Mouse (Mus musculus): Measurements from ENCODE around the gene Hpdl. TPM values are rescaled to one million over a fixed set of nuclear protein-coding genes. Genes with fewer than 3 reads are reported as not detected.
"Not testable (repeated sequence)": the region's sequence is repeated elsewhere in the genome, so short reads cannot be mapped to it uniquely, and the experiment has no call there.

The Hpdl gene
- polyA plus RNA-seq (2015; fragmentation: Nextera tagmentation; extraction: Ambion mirVana): 0.59 and 0.73 TPM in 2 replicates

DNA sequence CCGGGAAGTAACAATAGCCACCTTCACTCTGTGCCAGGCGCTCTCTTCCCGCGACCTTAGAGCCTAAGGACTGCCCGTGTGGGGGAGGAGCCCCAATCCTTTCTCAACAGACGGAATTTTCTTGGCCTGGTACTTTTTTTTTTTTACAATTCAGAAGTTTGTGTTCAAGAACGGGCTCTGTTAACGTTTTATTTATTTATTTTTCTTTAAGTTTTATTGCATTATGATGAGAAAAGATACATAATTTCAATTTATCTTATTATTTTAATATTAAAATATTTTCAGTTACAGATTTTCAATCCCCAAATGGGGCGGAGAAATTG lies at the start of gene Hpdl:
TSS of gene Hpdl (minus strand) at position 14 of the 323 bp plus-strand sequence.
- WGBS: 15% methylated on average over 9 of the region's 9 CpGs
- H3K9ac ChIP-seq (replicated peaks): peak within 1 kb of the TSS; percentile 39
- H3K4me1 ChIP-seq: peaks cover 27% of the 10 kb centered on the region
- H3K36me3 ChIP-seq: no peaks in the 10 kb centered on the region
- H3K27me3 ChIP-seq: peaks cover 14% of the 10 kb centered on the region; the same call in 1 of the 2 replicates
- no peaks in the 10 kb centered on the region for H3K9me3 ChIP-seq
- peak within 1 kb of the TSS; percentile 85 for H3K4me2 ChIP-seq (replicated peaks)
- H3K27ac ChIP-seq (replicated peaks): no peak within 1 kb of the TSS
- peak within 1 kb of the TSS; percentile 39 for H3K4me3 ChIP-seq
- no peak for ATAC-seq (replicated peaks)

- no peaks in the 10 kb centered on the region for H3K9me3 ChIP-seq
- no peaks in the 10 kb centered on the region for H3K27me3 ChIP-seq
- H3K4me2 ChIP-seq (replicated peaks): no peak overlapping the region
- H3K4me1 ChIP-seq: no peaks in the 10 kb centered on the region
- no peak for ATAC-seq (replicated peaks)
- H3K27ac ChIP-seq (replicated peaks): no peak overlapping the region
- no peaks in the 10 kb centered on the region for H3K36me3 ChIP-seq
- H3K9ac ChIP-seq (replicated peaks): no peak overlapping the region
- WGBS: 78% methylated on average over 3 of the region's 3 CpGs
- H3K4me3 ChIP-seq: no peak overlapping the region
Measured at GRCm38 (mm10) chr4:116869898-116870297, 48.4 kb upstream of the Hpdl start.

GRCm38 (mm10) chr4:116862023-116862422 lies 40.5 kb upstream of the Hpdl start:
- no peaks in the 10 kb centered on the region for H3K36me3 ChIP-seq
- no peak overlapping the region for H3K4me2 ChIP-seq (replicated peaks)
- H3K4me3 ChIP-seq: no peak overlapping the region
- no peaks in the 10 kb centered on the region for H3K9me3 ChIP-seq
- ATAC-seq (replicated peaks): no peak
- 78% methylated on average over 8 of the region's 8 CpGs for WGBS
- no peak overlapping the region for H3K27ac ChIP-seq (replicated peaks)
- H3K27me3 ChIP-seq: no peaks in the 10 kb centered on the region
- no peaks in the 10 kb centered on the region for H3K4me1 ChIP-seq
- no peak overlapping the region for H3K9ac ChIP-seq (replicated peaks)

DNA sequence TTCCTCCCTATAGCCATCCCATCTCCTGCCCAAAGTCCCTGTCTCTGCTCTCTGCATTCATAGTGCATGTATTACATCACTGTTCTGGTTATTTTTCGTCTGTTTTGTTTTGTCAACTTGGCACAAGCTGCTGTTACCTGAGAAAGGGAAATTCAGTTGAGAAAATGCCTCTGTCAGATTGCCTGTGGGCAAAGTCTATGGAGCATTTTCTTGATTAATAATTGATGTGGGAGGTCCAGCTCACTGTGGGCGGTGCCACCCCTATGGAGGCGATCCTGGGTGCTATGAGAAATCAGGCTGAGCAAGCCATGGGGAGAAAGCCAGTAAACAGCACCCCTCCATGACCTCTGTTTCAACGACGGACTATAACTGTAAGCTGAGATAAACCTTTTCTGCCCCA lies 38.2 kb upstream of the Hpdl start:
- ATAC-seq (replicated peaks): no peak
- H3K4me2 ChIP-seq (replicated peaks): no peak overlapping the region
- H3K27me3 ChIP-seq: no peaks in the 10 kb centered on the region
- H3K36me3 ChIP-seq: no peaks in the 10 kb centered on the region
- no peaks in the 10 kb centered on the region for H3K9me3 ChIP-seq
- no peak overlapping the region for H3K9ac ChIP-seq (replicated peaks)
- WGBS: 68% methylated on average over 5 of the region's 5 CpGs
- H3K4me1 ChIP-seq: no peaks in the 10 kb centered on the region
- H3K4me3 ChIP-seq: no peak overlapping the region
- no peak overlapping the region for H3K27ac ChIP-seq (replicated peaks)

GRCm38 (mm10) chr4:116857203-116857602 lies 35.7 kb upstream of the Hpdl start:
- WGBS: 35% methylated on average over 10 of the region's 10 CpGs

DNA sequence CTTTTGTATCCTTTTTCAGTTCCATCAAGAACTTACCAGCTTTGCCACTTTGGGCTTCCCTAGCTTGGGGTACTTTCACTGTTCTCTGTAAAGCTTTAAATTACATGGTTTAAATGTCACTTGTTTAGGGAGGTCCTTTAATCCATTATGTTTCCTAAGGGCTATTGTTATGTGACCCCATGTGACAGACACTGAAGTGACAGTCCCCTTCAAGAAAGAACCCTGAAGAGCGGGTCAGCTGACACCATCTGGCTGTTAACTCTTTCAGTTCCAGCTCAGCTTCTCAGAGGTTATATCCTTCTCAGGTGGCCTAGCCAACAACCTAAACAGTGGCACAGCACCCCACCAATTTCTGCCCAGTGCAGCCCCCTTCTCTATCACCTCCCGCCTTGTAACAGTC lies 32.8 kb upstream of the Hpdl start:
- no peak for ATAC-seq (replicated peaks)
- 30% methylated on average over 2 of the region's 2 CpGs for WGBS
- Histone ChIP-seq H3K9ac (replicated peaks) (no peak overlapping the region), H3K27me3 (no peaks in the 10 kb centered on the region), H3K36me3 (no peaks in the 10 kb centered on the region), H3K4me3 (no peak overlapping the region), H3K9me3 (no peaks in the 10 kb centered on the region), H3K27ac (replicated peaks) (no peak overlapping the region), H3K4me1 (peaks cover 7% of the 10 kb centered on the region; the same call in 1 of the 2 replicates), H3K4me2 (replicated peaks) (no peak overlapping the region)

More at GRCm38 (mm10) chr4:116857203-116857602, 35.7 kb upstream of the Hpdl start:
- Histone ChIP-seq H3K27ac (replicated peaks) (peak overlapping the region; percentile 36; the same call in 1 of the 2 replicates), H3K27me3 (no peaks in the 10 kb centered on the region), H3K36me3 (no peaks in the 10 kb centered on the region), H3K9ac (replicated peaks) (no peak overlapping the region), H3K9me3 (no peaks in the 10 kb centered on the region), H3K4me1 (peaks cover 7% of the 10 kb centered on the region; the same call in 1 of the 2 replicates), H3K4me2 (replicated peaks) (no peak overlapping the region), H3K4me3 (no peak overlapping the region)
- ATAC-seq (replicated peaks): peak; percentile 71

DNA sequence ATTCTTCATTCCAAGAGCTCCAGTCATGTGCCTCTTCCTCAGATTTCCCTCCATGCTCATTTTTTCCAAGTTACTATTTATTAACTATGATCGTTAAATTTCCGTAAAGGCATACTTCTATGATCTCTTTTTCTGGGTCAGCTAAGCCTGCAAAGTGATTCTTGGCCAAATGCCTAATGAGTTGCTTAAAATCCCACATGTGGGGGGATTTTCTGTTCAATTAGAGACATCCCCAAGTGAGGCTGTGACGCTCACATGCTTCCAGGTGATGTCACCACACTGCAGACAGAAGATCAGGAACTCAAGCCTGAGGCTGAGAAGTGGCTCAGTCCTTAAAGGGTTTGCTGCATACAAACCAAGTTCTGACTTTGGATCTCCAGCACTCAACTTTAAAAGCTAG lies 28.4 kb upstream of the Hpdl start:
- H3K36me3 ChIP-seq: no peaks in the 10 kb centered on the region
- H3K27ac ChIP-seq (replicated peaks): no peak overlapping the region
- no peak for ATAC-seq (replicated peaks)
- no peaks in the 10 kb centered on the region for H3K9me3 ChIP-seq
- WGBS: 42% methylated on average over 3 of the region's 3 CpGs
- H3K4me1 ChIP-seq: peaks cover 7% of the 10 kb centered on the region; the same call in 1 of the 2 replicates
- no peaks in the 10 kb centered on the region for H3K27me3 ChIP-seq
- H3K9ac ChIP-seq (replicated peaks): no peak overlapping the region
- H3K4me2 ChIP-seq (replicated peaks): no peak overlapping the region
- no peak overlapping the region for H3K4me3 ChIP-seq

DNA sequence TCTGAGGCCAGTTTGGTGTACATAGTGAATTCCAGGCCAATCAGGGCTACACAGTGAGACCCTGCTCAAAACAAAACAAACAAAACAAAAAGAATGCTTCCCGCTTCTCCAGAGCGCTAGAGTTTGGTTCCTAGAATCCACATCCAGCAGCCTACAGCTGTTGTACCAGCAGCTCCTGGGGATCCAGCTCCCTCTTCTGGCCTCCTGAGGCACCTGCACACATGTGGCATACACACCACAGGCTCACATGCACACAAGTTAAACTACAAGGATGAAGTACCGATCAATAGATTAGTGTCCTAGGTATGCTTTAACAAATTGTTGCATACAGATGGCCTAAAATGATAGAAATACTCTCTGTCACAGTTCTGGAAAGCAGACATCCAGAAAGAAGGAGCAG lies 22.8 kb upstream of the Hpdl start:
- ATAC-seq (replicated peaks): no peak
- Histone ChIP-seq H3K4me3 (no peak overlapping the region), H3K36me3 (no peaks in the 10 kb centered on the region), H3K27me3 (no peaks in the 10 kb centered on the region), H3K9ac (replicated peaks) (no peak overlapping the region), H3K27ac (replicated peaks) (no peak overlapping the region), H3K4me1 (no peaks in the 10 kb centered on the region), H3K9me3 (no peaks in the 10 kb centered on the region), H3K4me2 (replicated peaks) (no peak overlapping the region)
- WGBS: 91% methylated on average over 3 of the region's 3 CpGs

DNA sequence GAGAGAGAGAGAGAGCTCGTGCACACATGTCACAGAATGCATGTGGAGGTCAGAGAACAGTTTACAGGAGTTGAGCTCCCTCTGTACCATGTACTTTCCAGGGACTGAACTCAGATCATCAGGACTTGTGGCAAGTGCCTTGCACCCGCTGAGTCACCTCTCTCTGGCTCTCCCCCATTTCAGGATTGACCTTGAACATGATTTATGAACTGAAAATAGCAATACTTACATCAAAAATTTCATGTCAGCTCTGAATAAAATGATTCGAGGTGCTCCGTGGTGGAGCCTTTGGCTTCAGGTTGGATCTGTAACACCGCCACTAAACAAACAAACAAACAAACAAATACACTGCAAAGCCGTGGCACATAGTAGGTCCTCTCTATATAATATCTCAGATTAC lies 19.3 kb upstream of the Hpdl start:
- H3K27me3 ChIP-seq: no peaks in the 10 kb centered on the region
- H3K9ac ChIP-seq (replicated peaks): no peak overlapping the region
- 92% methylated on average over 6 of the region's 6 CpGs for WGBS
- no peak overlapping the region for H3K4me3 ChIP-seq
- ATAC-seq (replicated peaks): no peak
- H3K4me2 ChIP-seq (replicated peaks): no peak overlapping the region
- H3K4me1 ChIP-seq: no peaks in the 10 kb centered on the region
- H3K36me3 ChIP-seq: no peaks in the 10 kb centered on the region
- H3K27ac ChIP-seq (replicated peaks): no peak overlapping the region
- H3K9me3 ChIP-seq: no peaks in the 10 kb centered on the region

DNA sequence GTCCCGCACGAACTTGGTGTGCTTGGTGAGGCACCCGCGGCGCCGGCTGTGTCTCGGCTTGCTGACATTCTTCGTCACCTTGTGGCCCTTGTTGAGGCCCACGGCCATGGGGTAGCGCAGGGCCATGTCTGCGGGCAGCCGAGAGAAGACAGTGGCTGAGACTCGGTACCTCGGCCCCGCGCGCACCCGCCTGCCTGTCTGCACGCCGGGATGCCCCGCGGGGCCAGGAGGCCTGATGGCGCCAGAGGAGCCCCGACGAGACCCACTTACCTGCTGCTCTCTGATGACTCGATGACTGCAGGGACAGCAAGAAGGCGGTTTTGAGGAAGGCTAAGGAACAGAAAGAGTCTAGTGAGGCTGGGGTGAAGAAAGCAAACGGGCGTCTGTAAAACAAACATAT lies 18.6 kb upstream of the Hpdl start:
- not testable (repeated sequence) for H3K9me3 ChIP-seq; H3K27me3 ChIP-seq; H3K27ac ChIP-seq (replicated peaks); H3K4me2 ChIP-seq (replicated peaks); H3K9ac ChIP-seq (replicated peaks); H3K4me3 ChIP-seq; H3K36me3 ChIP-seq; ATAC-seq (replicated peaks); H3K4me1 ChIP-seq
- WGBS: 44% methylated on average over 26 of the region's 29 CpGs

- Histone ChIP-seq H3K27me3 (no peaks in the 10 kb centered on the region), H3K27ac (replicated peaks) (no peak overlapping the region), H3K4me3 (no peak overlapping the region), H3K4me1 (no peaks in the 10 kb centered on the region), H3K9me3 (no peaks in the 10 kb centered on the region), H3K36me3 (no peaks in the 10 kb centered on the region), H3K9ac (replicated peaks) (no peak overlapping the region), H3K4me2 (replicated peaks) (no peak overlapping the region)
- 29% methylated on average over 2 of the region's 2 CpGs for WGBS
- ATAC-seq (replicated peaks): no peak
Measured at GRCm38 (mm10) chr4:116838999-116839398, 17.5 kb upstream of the Hpdl start.

- H3K9ac ChIP-seq (replicated peaks): peak overlapping the region; percentile 14; the same call in 1 of the 2 replicates
- 3% methylated on average over 6 of the region's 6 CpGs for WGBS
Measured at GRCm38 (mm10) chr4:116830070-116830368, 8.5 kb upstream of the Hpdl start.

DNA sequence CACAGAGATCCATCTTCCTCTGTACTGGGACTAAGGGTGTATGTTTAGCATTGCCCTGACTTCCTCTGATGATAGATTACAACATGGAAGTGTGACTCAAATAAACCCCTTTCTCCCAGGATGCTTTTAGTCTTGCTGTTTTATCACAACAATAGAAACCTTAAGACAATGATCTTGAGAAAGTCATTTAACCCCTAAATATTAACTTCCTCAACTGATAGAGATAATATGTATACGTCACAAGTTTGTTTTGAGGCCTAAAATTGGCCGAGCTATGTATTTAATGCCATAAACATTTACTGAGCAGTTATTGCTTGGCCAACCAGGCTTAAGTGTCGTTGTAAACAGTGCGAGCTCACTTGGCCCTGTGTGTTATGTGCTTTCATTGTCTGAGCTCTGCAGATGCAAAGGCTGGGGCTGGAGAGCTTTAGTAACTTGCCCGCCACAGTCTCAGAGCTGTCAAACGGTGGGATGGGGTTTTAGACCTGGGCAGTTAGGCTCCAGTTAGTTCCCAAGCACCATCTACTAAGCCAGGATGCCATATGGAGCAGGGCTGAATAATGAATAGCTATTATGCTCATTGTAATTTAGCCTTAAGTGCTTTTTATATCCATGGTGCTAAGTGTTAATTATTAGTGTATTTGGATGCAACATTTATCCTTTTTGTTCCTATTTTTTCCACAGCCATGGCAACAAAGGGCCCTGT lies 8.0 kb upstream of the Hpdl start:
- 28% methylated on average over 6 of the region's 6 CpGs for WGBS
- no peaks in the 10 kb centered on the region for H3K27me3 ChIP-seq
- H3K27ac ChIP-seq (replicated peaks): peak overlapping the region; percentile 73
- H3K4me3 ChIP-seq: no peak overlapping the region
- peak; percentile 49 for ATAC-seq (replicated peaks)
- peaks cover 21% of the 10 kb centered on the region for H3K4me1 ChIP-seq
- no peaks in the 10 kb centered on the region for H3K36me3 ChIP-seq
- H3K9me3 ChIP-seq: no peaks in the 10 kb centered on the region
- H3K9ac ChIP-seq (replicated peaks): peak overlapping the region; percentile 14; the same call in 1 of the 2 replicates
- H3K4me2 ChIP-seq (replicated peaks): no peak overlapping the region

More at GRCm38 (mm10) chr4:116830070-116830368, 8.5 kb upstream of the Hpdl start:
- no peaks in the 10 kb centered on the region for H3K27me3 ChIP-seq
- no peaks in the 10 kb centered on the region for H3K36me3 ChIP-seq
- H3K9me3 ChIP-seq: no peaks in the 10 kb centered on the region
- H3K4me1 ChIP-seq: peaks cover 18% of the 10 kb centered on the region
- ATAC-seq (replicated peaks): peak; percentile 65
- no peak overlapping the region for H3K4me3 ChIP-seq
- H3K4me2 ChIP-seq (replicated peaks): no peak overlapping the region
- H3K27ac ChIP-seq (replicated peaks): peak overlapping the region; percentile 73
